Mouse (Mus musculus) cerebellum, adult 2 months (tissue): ENCODE measurements around the gene Foxred2.

Experiments
- CTCF ChIP-seq: fragments of 200-500 bp; IDR thresholded peaks from 2 replicates; pipeline ENCODE4 v1.5.1; 2011; ENCODE audit warnings: low read depth, mild to moderate bottlenecking, control low read depth, low read length, moderate library complexity, borderline replicate concordance; ENCODE audit not compliant: insufficient read depth
- POLR2A ChIP-seq: fragments of 200-500 bp; IDR thresholded peaks from 2 replicates; pipeline ENCODE4 v1.6.1; 2011; ENCODE audit warnings: low read length, control low read depth, borderline replicate concordance; ENCODE audit not compliant: insufficient read depth

DNA sequence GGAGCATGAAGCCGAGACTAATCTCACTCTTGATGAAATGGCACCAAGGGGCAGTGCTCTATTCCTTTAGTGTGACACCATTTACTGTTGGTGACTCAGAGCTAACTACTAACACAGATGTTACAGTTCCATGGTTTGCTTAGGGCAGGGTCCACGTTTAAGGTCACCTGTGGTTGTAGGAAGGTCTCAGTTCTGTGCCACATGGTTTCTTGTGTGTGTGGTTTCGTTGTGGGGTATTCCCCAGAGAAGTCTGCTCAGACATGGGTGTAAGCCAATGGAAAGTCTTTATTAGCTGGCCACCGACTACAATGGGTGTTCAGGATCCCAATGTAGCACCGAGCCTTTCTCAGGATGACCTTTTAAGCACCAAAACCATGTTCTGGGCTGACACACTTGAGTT lies 18.0 kb downstream of the Foxred2 start:
- TF ChIP-seq POLR2A (no peak), CTCF (no peak)
